Mouse (Mus musculus): ENCODE results near the gene Lin7a. TPM values are rescaled to one million over a fixed set of nuclear protein-coding genes. Genes with fewer than 3 reads are reported as not detected.

Lin7a gene
- polyA plus RNA-seq, 1 experiment from 2014 or later, result 3.4 TPM

- Histone ChIP-seq H3K27ac (ENCODE audit: low read length) (no peak overlapping the region), H3K36me3 (ENCODE audit: control insufficient read depth, insufficient read depth, low read length) (no peaks in the 10 kb centered on the region), H3K9me3 (replicated peaks; ENCODE audit: control insufficient read depth, low read length) (no peaks in the 10 kb centered on the region), H3K27me3 (ENCODE audit: control insufficient read depth, insufficient read depth, low read length) (no peaks in the 10 kb centered on the region), H3K9ac (ENCODE audit: low read length) (no peak overlapping the region), H3K4me1 (ENCODE audit: control insufficient read depth, insufficient read depth, low read length) (peaks cover 3% of the 10 kb centered on the region; the same call in 1 of the 2 replicates), H3K4me3 (replicated peaks; ENCODE audit: low read length) (no peak overlapping the region), H3K4me2 (ENCODE audit: low read depth, low read length) (no peak overlapping the region)
- WGBS, result 76% methylated on average over 2 of the region's 2 CpGs
- no peak for ATAC-seq (ENCODE audit: insufficient read depth, low FRiP score)
Observed at GRCm38 (mm10) chr10:107276647-107277046, 5.2 kb downstream of the Lin7a start.

- no peak overlapping the region for H3K27ac ChIP-seq (ENCODE audit: low read length)
- 55% methylated on average over 7 of the region's 7 CpGs for WGBS
- no peak overlapping the region for H3K9ac ChIP-seq (ENCODE audit: low read length)
- no peaks in the 10 kb centered on the region for H3K36me3 ChIP-seq (ENCODE audit: control insufficient read depth, insufficient read depth, low read length)
- no peaks in the 10 kb centered on the region for H3K9me3 ChIP-seq (replicated peaks; ENCODE audit: control insufficient read depth, low read length)
- H3K4me3 ChIP-seq (replicated peaks; ENCODE audit: low read length), result no peak overlapping the region
- no peak for ATAC-seq (ENCODE audit: insufficient read depth, low FRiP score)
- no peak overlapping the region for H3K4me2 ChIP-seq (ENCODE audit: low read depth, low read length)
- H3K27me3 ChIP-seq (ENCODE audit: control insufficient read depth, insufficient read depth, low read length), result no peaks in the 10 kb centered on the region
- no peaks in the 10 kb centered on the region for H3K4me1 ChIP-seq (ENCODE audit: control insufficient read depth, insufficient read depth, low read length)
Observed at GRCm38 (mm10) chr10:107293934-107294664, 22.6 kb downstream of the Lin7a start.

DNA sequence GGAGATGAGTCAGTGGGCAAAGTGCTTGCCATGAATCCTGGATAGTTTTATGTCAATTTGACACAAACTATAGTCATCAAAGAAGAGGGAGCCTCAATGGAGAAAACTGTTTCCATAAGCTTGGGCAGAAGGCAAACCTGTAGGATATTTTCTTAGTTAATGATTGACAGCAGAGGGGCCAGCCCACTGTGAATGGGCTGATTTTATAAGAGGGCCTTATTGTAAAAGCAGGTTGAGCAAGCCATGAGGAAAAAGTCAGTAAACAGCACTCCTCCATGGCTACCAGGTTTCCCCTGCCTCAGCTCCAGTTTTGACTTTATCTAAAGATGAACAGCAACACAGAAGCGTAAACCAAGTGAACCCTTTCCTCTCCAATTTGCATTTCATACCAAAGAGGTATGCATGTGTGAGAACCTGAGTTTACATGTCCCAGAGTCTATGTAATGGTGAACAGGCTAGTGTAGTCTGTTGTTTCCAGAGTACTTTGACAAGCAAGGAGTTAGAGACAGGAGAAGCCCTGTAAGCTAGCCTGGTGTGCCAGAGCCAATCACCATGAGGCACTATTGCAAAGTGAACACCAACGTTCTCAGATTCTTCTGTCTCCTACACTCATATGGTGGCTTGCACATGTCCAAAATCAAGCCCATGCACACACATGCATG lies 29.2 kb downstream of the Lin7a start:
- Histone ChIP-seq H3K36me3 (ENCODE audit: control insufficient read depth, insufficient read depth, low read length) (no peaks in the 10 kb centered on the region), H3K4me1 (ENCODE audit: control insufficient read depth, insufficient read depth, low read length) (0 out of 2 replicates have a peak, but pooled peaks cover 2% of the 10 kb centered on the region), H3K27ac (ENCODE audit: low read length) (no peak overlapping the region), H3K27me3 (ENCODE audit: control insufficient read depth, insufficient read depth, low read length) (no peaks in the 10 kb centered on the region), H3K9me3 (replicated peaks; ENCODE audit: control insufficient read depth, low read length) (no peaks in the 10 kb centered on the region), H3K9ac (ENCODE audit: low read length) (no peak overlapping the region), H3K4me2 (ENCODE audit: low read depth, low read length) (no peak overlapping the region), H3K4me3 (replicated peaks; ENCODE audit: low read length) (no peak overlapping the region)
- ATAC-seq (ENCODE audit: insufficient read depth, low FRiP score), result no peak
- WGBS, result 73% methylated on average over 2 of the region's 2 CpGs

- H3K9ac ChIP-seq (ENCODE audit: low read length), result no peak overlapping the region
- WGBS, result 47% methylated on average over 5 of the region's 5 CpGs
- no peaks in the 10 kb centered on the region for H3K36me3 ChIP-seq (ENCODE audit: control insufficient read depth, insufficient read depth, low read length)
- H3K27me3 ChIP-seq (ENCODE audit: control insufficient read depth, insufficient read depth, low read length), result no peaks in the 10 kb centered on the region
- H3K9me3 ChIP-seq (replicated peaks; ENCODE audit: control insufficient read depth, low read length), result no peaks in the 10 kb centered on the region
- H3K27ac ChIP-seq (ENCODE audit: low read length), result no peak overlapping the region
- ATAC-seq (ENCODE audit: insufficient read depth, low FRiP score), result no peak
- no peaks in the 10 kb centered on the region for H3K4me1 ChIP-seq (ENCODE audit: control insufficient read depth, insufficient read depth, low read length)
- H3K4me2 ChIP-seq (ENCODE audit: low read depth, low read length), result no peak overlapping the region
- H3K4me3 ChIP-seq (replicated peaks; ENCODE audit: low read length), result no peak overlapping the region
Observed at GRCm38 (mm10) chr10:107310964-107311490, 39.5 kb downstream of the Lin7a start.

- Histone ChIP-seq H3K9ac (ENCODE audit: low read length) (no peak overlapping the region), H3K27ac (ENCODE audit: low read length) (no peak overlapping the region), H3K4me3 (replicated peaks; ENCODE audit: low read length) (no peak overlapping the region), H3K36me3 (ENCODE audit: control insufficient read depth, insufficient read depth, low read length) (no peaks in the 10 kb centered on the region), H3K4me2 (ENCODE audit: low read depth, low read length) (no peak overlapping the region), H3K9me3 (replicated peaks; ENCODE audit: control insufficient read depth, low read length) (no peaks in the 10 kb centered on the region), H3K4me1 (ENCODE audit: control insufficient read depth, insufficient read depth, low read length) (no peaks in the 10 kb centered on the region), H3K27me3 (ENCODE audit: control insufficient read depth, insufficient read depth, low read length) (no peaks in the 10 kb centered on the region)
- ATAC-seq (ENCODE audit: insufficient read depth, low FRiP score), result no peak
- WGBS, result 73% methylated on average over 4 of the region's 4 CpGs
Observed at GRCm38 (mm10) chr10:107312609-107313008, 41.1 kb downstream of the Lin7a start.

DNA sequence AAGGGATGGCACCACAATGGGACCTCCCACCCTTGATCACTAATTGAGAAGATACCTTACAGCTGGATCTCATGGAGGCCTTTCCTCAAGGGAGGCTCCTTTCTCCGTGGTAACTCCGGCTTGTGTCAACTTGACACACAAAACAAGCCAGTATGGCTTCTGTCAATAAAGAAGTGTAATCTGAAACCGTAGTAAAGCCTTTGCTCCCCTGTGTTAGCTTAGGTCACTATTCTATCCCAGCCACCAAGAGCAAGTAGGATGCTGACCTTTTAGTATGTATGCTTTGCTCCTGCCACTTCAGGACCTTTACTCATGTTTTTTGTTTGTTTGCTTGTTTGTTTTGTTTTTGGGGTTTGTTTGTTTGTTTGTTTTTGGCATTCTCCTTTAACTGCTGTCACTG lies 41.9 kb downstream of the Lin7a start:
- ATAC-seq (ENCODE audit: insufficient read depth, low FRiP score), result no peak
- H3K9me3 ChIP-seq (replicated peaks; ENCODE audit: control insufficient read depth, low read length), result no peaks in the 10 kb centered on the region
- no peaks in the 10 kb centered on the region for H3K36me3 ChIP-seq (ENCODE audit: control insufficient read depth, insufficient read depth, low read length)
- H3K27ac ChIP-seq (ENCODE audit: low read length), result no peak overlapping the region
- no peak overlapping the region for H3K9ac ChIP-seq (ENCODE audit: low read length)
- no peaks in the 10 kb centered on the region for H3K4me1 ChIP-seq (ENCODE audit: control insufficient read depth, insufficient read depth, low read length)
- no peak overlapping the region for H3K4me3 ChIP-seq (replicated peaks; ENCODE audit: low read length)
- H3K27me3 ChIP-seq (ENCODE audit: control insufficient read depth, insufficient read depth, low read length), result no peaks in the 10 kb centered on the region
- H3K4me2 ChIP-seq (ENCODE audit: low read depth, low read length), result no peak overlapping the region
- WGBS, result 34% methylated on average over 3 of the region's 3 CpGs

DNA sequence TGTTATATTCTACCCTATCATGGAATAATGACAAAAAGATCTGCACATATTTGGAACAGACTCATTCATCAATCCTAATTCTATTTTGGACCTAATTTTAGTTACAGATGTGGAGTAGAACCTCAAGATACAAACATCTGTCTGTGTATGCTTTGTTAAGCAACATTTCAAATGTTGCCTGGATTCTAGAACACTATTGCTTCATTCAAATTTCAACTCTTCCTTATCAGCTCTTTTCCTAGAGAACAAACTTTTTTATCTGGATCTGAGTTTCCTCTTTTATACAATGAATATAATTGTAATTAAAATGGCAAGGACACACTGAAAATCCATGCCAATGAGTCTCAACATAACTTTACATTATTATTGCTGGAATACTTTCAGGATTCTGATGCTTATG lies 43.8 kb downstream of the Lin7a start:
- no peaks in the 10 kb centered on the region for H3K4me1 ChIP-seq (ENCODE audit: control insufficient read depth, insufficient read depth, low read length)
- no peaks in the 10 kb centered on the region for H3K9me3 ChIP-seq (replicated peaks; ENCODE audit: control insufficient read depth, low read length)
- no peak overlapping the region for H3K4me3 ChIP-seq (replicated peaks; ENCODE audit: low read length)
- H3K9ac ChIP-seq (ENCODE audit: low read length), result no peak overlapping the region
- no peak overlapping the region for H3K27ac ChIP-seq (ENCODE audit: low read length)
- no peak for ATAC-seq (ENCODE audit: insufficient read depth, low FRiP score)
- H3K36me3 ChIP-seq (ENCODE audit: control insufficient read depth, insufficient read depth, low read length), result no peaks in the 10 kb centered on the region
- no peaks in the 10 kb centered on the region for H3K27me3 ChIP-seq (ENCODE audit: control insufficient read depth, insufficient read depth, low read length)
- no peak overlapping the region for H3K4me2 ChIP-seq (ENCODE audit: low read depth, low read length)

- Histone ChIP-seq H3K27ac (ENCODE audit: low read length) (no peak overlapping the region), H3K27me3 (ENCODE audit: control insufficient read depth, insufficient read depth, low read length) (no peaks in the 10 kb centered on the region), H3K4me2 (ENCODE audit: low read depth, low read length) (no peak overlapping the region), H3K4me1 (ENCODE audit: control insufficient read depth, insufficient read depth, low read length) (no peaks in the 10 kb centered on the region), H3K9me3 (replicated peaks; ENCODE audit: control insufficient read depth, low read length) (no peaks in the 10 kb centered on the region), H3K36me3 (ENCODE audit: control insufficient read depth, insufficient read depth, low read length) (no peaks in the 10 kb centered on the region), H3K4me3 (replicated peaks; ENCODE audit: low read length) (no peak overlapping the region), H3K9ac (ENCODE audit: low read length) (no peak overlapping the region)
- 72% methylated on average over 5 of the region's 5 CpGs for WGBS
- ATAC-seq (ENCODE audit: insufficient read depth, low FRiP score), result no peak
Observed at GRCm38 (mm10) chr10:107315681-107316080, 44.2 kb downstream of the Lin7a start.

DNA sequence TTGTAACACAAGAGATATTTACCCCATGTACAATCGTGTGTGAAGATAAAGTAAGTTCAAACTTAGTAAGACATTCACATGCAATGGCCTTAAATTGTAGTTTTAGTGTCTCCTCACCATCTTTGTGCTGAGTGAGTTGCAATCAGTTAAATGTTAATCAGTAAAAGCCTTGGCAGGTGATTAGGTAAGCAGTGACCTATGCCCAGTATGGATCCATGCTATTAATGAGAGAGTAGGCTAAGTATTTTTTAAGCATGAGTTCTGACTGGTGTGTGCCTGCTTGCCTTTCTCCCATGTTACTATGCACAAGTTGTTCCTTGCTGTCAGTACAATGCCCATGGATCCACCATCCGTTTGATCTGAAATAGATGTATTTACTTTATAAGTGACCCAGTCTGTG lies 44.6 kb downstream of the Lin7a start:
- 59% methylated on average over 2 of the region's 2 CpGs for WGBS

More for the DNA sequence above, 44.6 kb downstream of the Lin7a start:
- no peaks in the 10 kb centered on the region for H3K27me3 ChIP-seq (ENCODE audit: control insufficient read depth, insufficient read depth, low read length)
- no peaks in the 10 kb centered on the region for H3K9me3 ChIP-seq (replicated peaks; ENCODE audit: control insufficient read depth, low read length)
- ATAC-seq (ENCODE audit: insufficient read depth, low FRiP score), result no peak
- no peak overlapping the region for H3K4me2 ChIP-seq (ENCODE audit: low read depth, low read length)
- no peak overlapping the region for H3K9ac ChIP-seq (ENCODE audit: low read length)
- H3K36me3 ChIP-seq (ENCODE audit: control insufficient read depth, insufficient read depth, low read length), result no peaks in the 10 kb centered on the region
- no peak overlapping the region for H3K27ac ChIP-seq (ENCODE audit: low read length)
- H3K4me3 ChIP-seq (replicated peaks; ENCODE audit: low read length), result no peak overlapping the region
- no peaks in the 10 kb centered on the region for H3K4me1 ChIP-seq (ENCODE audit: control insufficient read depth, insufficient read depth, low read length)
